ENCODE assay signal across 14 mouse cellular contexts in the genomic region with DNA sequence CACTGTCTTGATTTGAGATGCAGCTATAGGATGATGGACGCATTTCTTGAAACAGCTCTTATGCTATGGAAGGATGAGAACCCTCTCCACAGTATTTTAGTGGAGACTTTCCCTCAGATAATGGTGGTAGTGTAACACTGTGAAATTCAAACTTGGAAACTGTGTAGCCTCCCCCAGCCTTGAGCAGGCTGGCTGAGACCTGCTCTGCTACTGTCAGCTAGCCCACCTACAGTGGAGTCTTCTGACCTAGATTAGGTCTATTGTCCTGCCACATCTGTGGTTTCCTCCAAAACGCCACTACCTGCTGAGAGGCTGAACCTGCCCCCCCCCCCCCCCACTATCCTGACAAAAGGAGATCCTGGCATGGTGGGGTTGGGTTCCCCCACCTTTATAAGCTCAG.
"Had no signal": no experiment of that assay in that cellular context is flagged by ENCODE, and none has a peak within 500 bp of the region (broad histone marks: within the 10 kb centered on the region; RNA-seq: fewer than 3 reads in every experiment).

No protein-coding gene starts in this region.

- H3K27ac ChIP-seq: liver, embryonic 14.5 days; neural tube, embryonic 12.5 days; stomach, embryonic 15.5 days; stomach, postnatal 0 days had no signal

- H3K9me3 ChIP-seq: neural tube, embryonic 12.5 days; stomach, embryonic 15.5 days had no signal

- H3K36me3 ChIP-seq: neural tube, embryonic 12.5 days; stomach, embryonic 15.5 days had no signal

- H3K4me3 ChIP-seq: megakaryocyte, embryonic 14.5 days; neural tube, embryonic 12.5 days; stomach, embryonic 15.5 days had no signal

- H3K9ac ChIP-seq: liver, embryonic 14.5 days; lung, embryonic 14.5 days; neural tube, embryonic 12.5 days; stomach, embryonic 15.5 days had no signal

- H3K4me1 ChIP-seq: neural tube, embryonic 12.5 days; stomach, embryonic 15.5 days had no signal

- DNase-seq: lung, adult 18-20 months; lung, embryonic 14.5 days; lung, postnatal 10 days; lung, postnatal 4 days; right cerebral cortex, postnatal 14 days; thymus, adult 2 months; thymus, postnatal 25 days; thymus, postnatal 4 days had no signal

- H3K4me2 ChIP-seq: lung, embryonic 14.5 days; midbrain, embryonic 11.5 days; neural tube, embryonic 12.5 days; stomach, embryonic 15.5 days had no signal

- H3K27me3 ChIP-seq: megakaryocyte, embryonic 14.5 days; neural tube, embryonic 12.5 days; stomach, embryonic 15.5 days had no signal
